Mouse (Mus musculus): ENCODE measurements around the gene Guk1. TPM values are rescaled to one million over a fixed set of nuclear protein-coding genes. Genes with fewer than 3 reads are reported as not detected.

Gene Guk1
- 134 and 141 TPM in 2 replicates for polyA plus RNA-seq (2015; fragmentation: Nextera tagmentation; extraction: Ambion mirVana)

- 0 out of 2 replicates have a peak, but pooled peaks have one; percentile 5 for ATAC-seq (ENCODE audit: low FRiP score, low TSS enrichment)
- WGBS = 6% methylated on average over 16 of the region's 16 CpGs
Observed at GRCm38 (mm10) chr11:59192059-59192386, at the start of gene Guk1. Guk1 (minus strand) TSS chr11:59192212.

GRCm38 (mm10) chr11:59239796-59240195 is 47.8 kb upstream of the Guk1 start:
- 80% methylated on average over 4 of the region's 4 CpGs for WGBS

More at GRCm38 (mm10) chr11:59192059-59192386, at the start of gene Guk1:
- Histone ChIP-seq H3K27me3 (ENCODE audit: insufficient read depth, low read length) (no peaks in the 10 kb centered on the region; the same call in 1 of the 2 replicates), H3K9me3 (ENCODE audit: low read length) (no peaks in the 10 kb centered on the region), H3K4me2 (replicated peaks; ENCODE audit: low read depth, low read length) (peak within 1 kb of the TSS; percentile 70), H3K27ac (ENCODE audit: low read length) (peak within 1 kb of the TSS; percentile 92), H3K9ac (replicated peaks; ENCODE audit: low read length) (peak within 1 kb of the TSS; percentile 82), H3K4me3 (ENCODE audit: low read length) (peak within 1 kb of the TSS; percentile 69), H3K36me3 (ENCODE audit: insufficient read depth, low read length) (no peaks in the 10 kb centered on the region), H3K4me1 (ENCODE audit: insufficient read depth, low read length) (peaks cover 4% of the 10 kb centered on the region)

GRCm38 (mm10) chr11:59239428-59239785 is 47.4 kb upstream of the Guk1 start:
- Histone ChIP-seq H3K4me2 (replicated peaks; ENCODE audit: low read depth, low read length) (no peak overlapping the region), H3K27ac (ENCODE audit: low read length) (no peak overlapping the region), H3K9me3 (ENCODE audit: low read length) (no peaks in the 10 kb centered on the region), H3K4me1 (ENCODE audit: insufficient read depth, low read length) (peaks cover 7% of the 10 kb centered on the region), H3K36me3 (ENCODE audit: insufficient read depth, low read length) (no peaks in the 10 kb centered on the region), H3K4me3 (ENCODE audit: low read length) (no peak overlapping the region), H3K27me3 (ENCODE audit: insufficient read depth, low read length) (peaks cover 8% of the 10 kb centered on the region; the same call in 1 of the 2 replicates), H3K9ac (replicated peaks; ENCODE audit: low read length) (no peak overlapping the region)
- ATAC-seq (ENCODE audit: low FRiP score, low TSS enrichment) = no peak
- WGBS = 46% methylated on average over 4 of the region's 4 CpGs

More at GRCm38 (mm10) chr11:59239796-59240195, 47.8 kb upstream of the Guk1 start:
- ATAC-seq (ENCODE audit: low FRiP score, low TSS enrichment) = no peak
- Histone ChIP-seq H3K9ac (replicated peaks; ENCODE audit: low read length) (no peak overlapping the region), H3K4me2 (replicated peaks; ENCODE audit: low read depth, low read length) (no peak overlapping the region), H3K36me3 (ENCODE audit: insufficient read depth, low read length) (no peaks in the 10 kb centered on the region), H3K27me3 (ENCODE audit: insufficient read depth, low read length) (peaks cover 12% of the 10 kb centered on the region; the same call in 1 of the 2 replicates), H3K9me3 (ENCODE audit: low read length) (no peaks in the 10 kb centered on the region), H3K4me1 (ENCODE audit: insufficient read depth, low read length) (peaks cover 7% of the 10 kb centered on the region), H3K4me3 (ENCODE audit: low read length) (no peak overlapping the region), H3K27ac (ENCODE audit: low read length) (no peak overlapping the region)

- WGBS = 5% methylated on average over 15 of the region's 15 CpGs
- Histone ChIP-seq H3K27me3 (ENCODE audit: insufficient read depth, low read length) (peaks cover 8% of the 10 kb centered on the region; the same call in 1 of the 2 replicates), H3K4me2 (replicated peaks; ENCODE audit: low read depth, low read length) (no peak overlapping the region), H3K9ac (replicated peaks; ENCODE audit: low read length) (no peak overlapping the region), H3K27ac (ENCODE audit: low read length) (no peak overlapping the region), H3K9me3 (ENCODE audit: low read length) (no peaks in the 10 kb centered on the region), H3K4me3 (ENCODE audit: low read length) (no peak overlapping the region), H3K36me3 (ENCODE audit: insufficient read depth, low read length) (no peaks in the 10 kb centered on the region), H3K4me1 (ENCODE audit: insufficient read depth, low read length) (peaks cover 7% of the 10 kb centered on the region)
- ATAC-seq (ENCODE audit: low FRiP score, low TSS enrichment) = peak; percentile 80
Observed at GRCm38 (mm10) chr11:59238525-59239427, 46.8 kb upstream of the Guk1 start.

- no peak for ATAC-seq (ENCODE audit: low FRiP score, low TSS enrichment)
- no peak overlapping the region for H3K4me2 ChIP-seq (replicated peaks; ENCODE audit: low read depth, low read length)
- H3K4me1 ChIP-seq (ENCODE audit: insufficient read depth, low read length) = peaks cover 7% of the 10 kb centered on the region
Observed at GRCm38 (mm10) chr11:59232797-59233196, 40.8 kb upstream of the Guk1 start.

GRCm38 (mm10) chr11:59230144-59230760 is 38.2 kb upstream of the Guk1 start:
- Histone ChIP-seq H3K4me2 (replicated peaks; ENCODE audit: low read depth, low read length) (no peak overlapping the region), H3K4me3 (ENCODE audit: low read length) (no peak overlapping the region)
- ATAC-seq (ENCODE audit: low FRiP score, low TSS enrichment) = no peak

More at GRCm38 (mm10) chr11:59232797-59233196, 40.8 kb upstream of the Guk1 start:
- whole genome bisulfite sequencing = 72% methylated on average over 2 of the region's 2 CpGs
- H3K36me3 ChIP-seq (ENCODE audit: insufficient read depth, low read length) = no peaks in the 10 kb centered on the region
- no peak overlapping the region for H3K9ac ChIP-seq (replicated peaks; ENCODE audit: low read length)
- no peaks in the 10 kb centered on the region for H3K27me3 ChIP-seq (ENCODE audit: insufficient read depth, low read length)
- no peaks in the 10 kb centered on the region for H3K9me3 ChIP-seq (ENCODE audit: low read length)
- H3K27ac ChIP-seq (ENCODE audit: low read length) = no peak overlapping the region
- no peak overlapping the region for H3K4me3 ChIP-seq (ENCODE audit: low read length)

GRCm38 (mm10) chr11:59228122-59228953 is 36.3 kb upstream of the Guk1 start, which contains the start of gene Arf1:
Arf1 (minus strand) TSS chr11:59228270.
- peak within 1 kb of the TSS; percentile 99 for H3K27ac ChIP-seq (ENCODE audit: low read length)
- peak; percentile 97 for ATAC-seq (ENCODE audit: low FRiP score, low TSS enrichment)
- H3K4me3 ChIP-seq (ENCODE audit: low read length) = peak within 1 kb of the TSS; percentile 85
- 4% methylated on average over 58 of the region's 59 CpGs for WGBS
- peaks cover under 1% of the 10 kb centered on the region; the same call in 1 of the 2 replicates for H3K36me3 ChIP-seq (ENCODE audit: insufficient read depth, low read length)
- peaks cover 39% of the 10 kb centered on the region for H3K4me1 ChIP-seq (ENCODE audit: insufficient read depth, low read length)
- no peaks in the 10 kb centered on the region for H3K27me3 ChIP-seq (ENCODE audit: insufficient read depth, low read length)
- H3K4me2 ChIP-seq (replicated peaks; ENCODE audit: low read depth, low read length) = peak within 1 kb of the TSS; percentile 86
- H3K9me3 ChIP-seq (ENCODE audit: low read length) = no peaks in the 10 kb centered on the region
- peak within 1 kb of the TSS; percentile 98 for H3K9ac ChIP-seq (replicated peaks; ENCODE audit: low read length)

More at GRCm38 (mm10) chr11:59230144-59230760, 38.2 kb upstream of the Guk1 start:
- Histone ChIP-seq H3K4me1 (ENCODE audit: insufficient read depth, low read length) (peaks cover 25% of the 10 kb centered on the region), H3K9me3 (ENCODE audit: low read length) (no peaks in the 10 kb centered on the region), H3K9ac (replicated peaks; ENCODE audit: low read length) (no peak overlapping the region), H3K36me3 (ENCODE audit: insufficient read depth, low read length) (no peaks in the 10 kb centered on the region), H3K27me3 (ENCODE audit: insufficient read depth, low read length) (no peaks in the 10 kb centered on the region), H3K27ac (ENCODE audit: low read length) (no peak overlapping the region)
- 9% methylated on average over 7 of the region's 7 CpGs for WGBS

- Histone ChIP-seq H3K4me3 (ENCODE audit: low read length) (peak overlapping the region; percentile 85), H3K27ac (ENCODE audit: low read length) (peak overlapping the region; percentile 99), H3K27me3 (ENCODE audit: insufficient read depth, low read length) (no peaks in the 10 kb centered on the region), H3K9me3 (ENCODE audit: low read length) (no peaks in the 10 kb centered on the region), H3K4me2 (replicated peaks; ENCODE audit: low read depth, low read length) (peak overlapping the region; percentile 86), H3K4me1 (ENCODE audit: insufficient read depth, low read length) (peaks cover 42% of the 10 kb centered on the region), H3K36me3 (ENCODE audit: insufficient read depth, low read length) (peaks cover 3% of the 10 kb centered on the region; the same call in 1 of the 2 replicates), H3K9ac (replicated peaks; ENCODE audit: low read length) (peak overlapping the region; percentile 98)
- WGBS = under 1% methylated on average over 51 of the region's 51 CpGs
- ATAC-seq (ENCODE audit: low FRiP score, low TSS enrichment) = peak; percentile 81
Observed at GRCm38 (mm10) chr11:59227604-59228121, 35.7 kb upstream of the Guk1 start.

Measured in kidney, embryonic 16.5 days (tissue).